Mouse (Mus musculus): ENCODE results near the gene Dicer1. TPM values are rescaled to one million over a fixed set of nuclear protein-coding genes. Genes with fewer than 3 reads are reported as not detected.
A peak's percentile ranks its signal among the peaks of the same experiment; 100 is the strongest.

Dicer1 gene
- polyA plus RNA-seq (2012; rRNA removed) = 16.7 and 21.4 TPM in 2 replicates

DNA sequence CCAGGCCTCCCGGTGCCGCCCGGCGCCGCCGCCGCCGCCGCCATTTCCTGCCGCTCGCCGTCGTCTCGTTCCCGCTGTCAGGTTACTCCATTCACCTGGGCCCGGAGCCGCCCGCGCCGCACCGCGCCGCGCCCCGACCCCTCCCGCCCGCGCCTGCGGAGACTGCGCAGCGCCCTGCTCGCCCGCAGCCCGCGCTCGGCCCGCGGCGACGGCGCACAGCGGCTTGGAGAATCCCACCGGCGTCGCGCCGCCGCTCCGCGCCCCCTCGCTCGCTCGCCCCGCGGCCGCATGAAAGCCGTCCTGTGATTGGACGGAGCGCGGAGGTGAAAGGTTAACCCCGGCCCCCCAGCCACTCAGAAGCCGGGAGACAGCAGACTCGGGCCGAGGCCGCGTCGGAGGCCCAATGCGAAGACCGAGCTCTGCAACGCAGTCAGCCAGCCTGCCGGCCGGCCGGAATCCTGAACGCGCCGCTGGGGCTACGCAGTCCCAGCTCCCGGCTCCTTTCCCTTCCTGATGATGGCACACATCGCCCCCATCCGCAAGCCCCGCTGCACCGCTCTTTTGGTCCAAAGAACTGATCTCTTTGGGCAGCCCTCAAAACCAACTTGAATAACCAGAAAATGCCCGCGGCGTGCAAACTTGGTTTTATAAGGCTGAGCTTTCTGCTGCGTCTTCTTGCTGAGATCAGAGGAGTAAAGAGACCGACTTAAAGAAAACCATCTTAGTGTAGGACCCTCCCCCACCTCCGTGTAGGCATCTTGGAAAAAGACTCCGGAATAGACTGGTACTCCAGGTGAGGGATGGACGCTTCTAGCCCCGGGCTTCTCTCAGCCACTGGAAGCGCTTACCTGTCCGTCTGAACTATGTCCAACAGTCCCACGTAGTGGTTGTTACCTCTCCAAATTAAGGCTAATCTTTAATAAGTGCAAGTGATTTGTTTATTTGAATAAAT is at the start of gene Dicer1:
TSS of gene Dicer1 (minus strand) at position 139 of the 952 bp plus-strand sequence.
- peak; percentile 99 for DNase-seq (ENCODE audit: low spot score)

DNA sequence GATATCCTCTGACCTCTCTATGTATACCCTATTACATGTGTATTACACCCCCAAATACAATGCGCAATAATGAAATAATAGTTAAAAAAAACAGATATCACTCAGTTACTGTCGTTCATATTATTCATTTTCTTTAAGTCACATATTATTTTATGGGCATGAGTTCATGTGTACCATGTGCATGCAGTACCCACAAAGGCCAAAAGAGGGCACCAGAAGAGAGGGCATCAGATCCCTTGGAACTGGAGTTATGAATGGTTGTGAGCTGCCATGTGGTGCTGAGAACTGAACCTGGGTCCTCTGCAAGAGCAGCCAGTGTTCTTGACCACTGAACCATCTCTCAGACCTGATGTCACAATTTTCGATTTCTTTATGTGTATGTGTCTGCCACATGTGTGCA is 47.6 kb upstream of the Dicer1 start:
- DNase-seq (ENCODE audit: low spot score) = no peak

DNA sequence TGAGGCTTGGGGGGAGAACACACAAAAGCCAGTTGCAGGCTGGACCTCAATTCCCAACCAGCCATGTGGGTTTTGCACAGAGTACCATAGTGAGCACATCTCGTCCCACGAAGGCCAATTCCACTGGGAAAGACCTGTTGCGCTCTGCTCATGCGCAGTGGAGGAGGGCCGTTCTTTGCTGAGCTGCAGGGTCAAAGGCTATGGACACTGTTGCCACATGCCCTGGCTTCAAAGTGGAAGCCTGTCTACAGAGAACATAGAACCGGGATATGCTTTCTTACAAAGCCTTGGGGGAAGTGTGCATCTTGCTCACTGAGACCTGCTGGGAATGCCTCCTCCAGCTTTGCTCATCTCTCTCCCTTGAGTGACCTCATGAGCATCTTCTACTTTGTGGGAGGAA is 46.2 kb upstream of the Dicer1 start:
- no peak for DNase-seq (ENCODE audit: low spot score)

DNA sequence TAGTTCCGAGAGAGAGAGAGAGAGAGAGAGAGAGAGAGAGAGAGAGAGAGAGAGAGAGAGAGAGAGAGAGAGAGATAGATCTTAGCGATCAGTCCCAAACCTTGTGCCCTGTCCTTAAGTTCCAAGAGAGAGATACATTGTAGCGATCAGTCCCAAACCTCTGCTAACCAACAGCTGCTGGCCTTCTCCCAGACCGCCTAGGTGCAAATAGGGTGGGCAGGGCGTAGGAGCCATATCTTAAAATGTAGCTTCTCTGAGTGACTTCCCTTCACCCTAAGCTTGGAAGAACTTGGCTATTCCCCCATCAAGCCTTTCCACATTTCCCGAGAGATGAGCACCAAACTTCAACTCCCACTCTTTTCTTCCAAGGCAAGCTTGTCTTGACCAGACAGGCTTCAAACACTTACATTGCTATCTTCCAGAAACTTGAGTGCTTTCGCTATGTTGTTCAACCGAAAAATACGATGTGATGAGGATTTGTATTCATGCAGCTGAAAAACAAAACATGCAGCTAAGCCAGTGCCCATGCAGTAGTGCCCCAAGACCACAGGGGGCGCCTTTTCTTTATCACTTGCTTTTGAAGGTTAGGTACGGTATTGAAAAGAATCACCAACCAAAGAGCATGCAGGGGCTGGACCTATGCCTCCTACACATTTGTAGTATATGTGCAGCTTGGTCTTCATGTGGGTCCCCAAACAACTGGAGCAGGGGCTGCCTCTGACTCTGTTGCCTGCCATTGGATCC is 45.1 kb upstream of the Dicer1 start:
- no peak for DNase-seq (ENCODE audit: low spot score)

DNA sequence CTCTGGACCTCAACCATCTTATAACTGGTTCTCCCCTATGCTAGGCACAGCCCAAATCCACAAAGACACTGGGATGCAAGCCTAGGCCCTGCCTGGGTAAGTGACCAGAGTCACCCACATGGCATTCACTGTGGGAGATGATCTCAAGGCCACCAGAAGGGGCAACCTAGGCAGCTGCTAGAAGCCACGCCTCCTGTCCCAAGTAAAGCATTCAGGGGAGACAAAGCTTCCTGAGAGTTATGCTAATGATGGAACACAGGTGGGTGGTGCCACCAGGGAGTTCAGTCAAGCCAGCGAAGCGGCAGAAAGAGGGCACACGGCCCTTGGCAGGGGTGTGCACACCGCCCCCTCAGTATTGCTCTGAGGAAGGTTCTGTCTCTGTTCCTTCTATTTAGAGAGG is 43.2 kb upstream of the Dicer1 start:
- DNase-seq (ENCODE audit: low spot score) = no peak

DNA sequence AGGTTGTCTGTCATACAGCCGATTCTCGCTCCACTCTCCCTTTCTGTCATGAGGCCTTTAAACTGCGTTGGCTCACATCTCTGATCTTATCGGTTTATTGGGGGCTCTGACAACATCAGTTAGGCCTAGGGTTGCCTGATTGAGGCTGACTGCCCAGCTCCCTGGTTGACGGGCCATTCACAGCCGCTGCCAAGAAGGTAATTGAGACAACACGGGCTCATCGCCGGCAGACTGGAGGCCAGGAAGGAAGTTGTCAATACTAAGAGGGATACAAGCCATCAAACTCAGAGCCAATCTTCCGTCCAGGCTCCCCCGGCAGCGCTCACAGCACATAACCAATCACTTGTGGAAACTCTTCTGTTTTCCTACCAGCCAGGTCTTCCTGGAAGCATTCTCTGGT is 41.7 kb upstream of the Dicer1 start:
- DNase-seq (ENCODE audit: low spot score) = no peak

DNA sequence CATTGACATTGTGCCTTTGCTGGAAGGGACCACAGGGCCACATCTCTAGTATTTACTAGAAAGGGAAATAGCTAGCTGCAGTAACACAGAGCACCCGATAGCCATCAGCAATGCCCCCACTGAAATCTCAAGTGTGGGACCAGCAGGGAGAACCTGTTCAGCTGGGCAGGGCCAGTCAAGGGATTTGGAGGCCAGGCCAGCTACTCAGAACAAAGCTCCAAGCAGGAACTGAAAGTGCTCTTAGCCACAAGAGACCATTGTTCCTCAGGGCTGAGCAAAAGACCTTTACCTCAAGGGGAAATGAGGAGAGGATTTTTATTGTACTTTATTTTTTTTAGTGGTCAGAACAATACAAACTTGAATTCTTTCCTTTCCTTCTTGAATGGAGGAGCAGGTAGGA is 25.9 kb upstream of the Dicer1 start:
- no peak for DNase-seq (ENCODE audit: low spot score)

DNA sequence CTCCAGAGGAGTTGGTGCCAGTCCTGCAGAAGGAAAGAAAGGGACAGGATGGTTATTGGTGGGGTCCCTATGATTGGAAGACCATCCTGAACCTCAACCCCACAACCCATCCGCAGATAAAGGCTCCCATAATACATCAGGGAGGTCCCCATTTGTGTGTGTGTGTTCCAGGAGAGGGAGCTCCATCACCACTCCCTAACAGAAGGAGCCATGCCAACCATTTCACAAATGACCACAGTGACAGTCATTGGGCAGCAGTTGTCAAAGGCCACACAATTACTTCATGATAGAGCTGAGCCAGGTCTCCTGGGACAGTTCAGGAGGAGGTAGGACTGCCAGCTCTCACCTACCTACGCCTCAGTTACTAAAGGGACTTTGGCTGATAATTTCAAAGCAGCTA is 20.2 kb upstream of the Dicer1 start:
- no peak for DNase-seq (ENCODE audit: low spot score)

DNA sequence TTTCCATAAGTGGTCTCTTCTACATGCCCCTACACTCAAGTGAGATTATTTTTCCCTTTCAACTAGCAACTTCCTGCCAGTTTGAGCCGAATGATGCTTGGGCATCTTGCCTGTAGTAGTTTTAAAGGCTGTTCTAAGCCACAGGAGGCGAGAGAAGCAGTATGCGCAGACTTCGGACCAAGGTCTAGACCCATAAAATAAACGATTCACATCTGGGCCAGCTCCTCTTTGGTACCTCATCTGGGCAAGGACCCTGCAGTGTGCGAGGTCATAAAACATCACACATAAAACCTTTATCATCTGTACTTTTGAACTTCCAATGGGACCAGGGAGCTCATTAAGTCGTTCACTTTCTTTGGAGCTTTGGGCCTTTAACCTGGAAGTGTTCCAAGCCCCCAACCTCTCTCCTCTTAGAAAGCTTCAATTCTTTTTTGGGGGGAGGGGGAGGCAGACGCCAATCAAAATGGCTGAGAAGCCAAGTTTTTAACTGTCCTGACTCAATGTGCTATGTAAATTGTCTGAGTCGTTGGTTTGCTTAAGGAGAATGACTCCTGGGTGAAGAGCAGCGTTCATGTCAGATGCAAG is 17.5 kb upstream of the Dicer1 start:
- DNase-seq (ENCODE audit: low spot score) = no peak

DNA sequence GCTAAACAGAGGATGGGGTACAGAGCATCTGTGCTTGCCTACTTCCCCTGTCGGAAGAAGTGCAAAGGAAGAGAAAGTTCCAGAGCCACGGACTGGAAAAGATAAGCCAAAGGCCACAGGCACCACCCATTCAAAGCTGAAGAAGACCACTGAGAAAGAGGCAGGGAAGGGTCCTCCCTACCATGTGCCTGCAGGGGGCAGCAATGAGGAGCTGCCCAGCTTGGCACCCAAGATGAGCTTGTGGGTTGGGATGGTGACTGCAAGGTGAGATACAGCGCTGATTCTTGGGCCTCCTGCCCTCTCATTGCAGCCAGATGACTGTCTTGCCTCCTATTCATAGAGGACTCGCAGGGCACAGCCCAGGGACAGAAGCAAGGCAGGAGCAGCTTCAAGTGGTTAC is 15.4 kb upstream of the Dicer1 start:
- DNase-seq (ENCODE audit: low spot score) = no peak

DNA sequence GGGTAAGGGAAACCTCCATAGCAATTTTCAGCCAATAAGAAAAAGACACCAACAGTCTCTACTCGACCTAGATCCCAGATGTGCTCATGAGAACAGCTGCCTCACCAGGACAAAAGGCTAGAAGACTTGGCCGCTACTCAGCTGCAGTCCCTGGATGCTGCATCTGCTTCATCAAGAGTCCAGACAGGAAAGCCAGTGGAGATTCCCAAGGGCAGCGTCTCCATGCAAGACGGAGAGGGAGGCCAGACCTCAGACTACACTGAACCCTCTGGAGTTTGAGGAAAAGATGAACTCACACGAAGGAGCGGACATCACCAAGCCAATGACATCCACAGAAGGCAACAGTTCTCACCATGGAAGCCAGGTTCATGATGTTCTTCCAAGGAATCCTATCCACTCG is 14.0 kb upstream of the Dicer1 start:
- no peak for DNase-seq (ENCODE audit: low spot score)

DNA sequence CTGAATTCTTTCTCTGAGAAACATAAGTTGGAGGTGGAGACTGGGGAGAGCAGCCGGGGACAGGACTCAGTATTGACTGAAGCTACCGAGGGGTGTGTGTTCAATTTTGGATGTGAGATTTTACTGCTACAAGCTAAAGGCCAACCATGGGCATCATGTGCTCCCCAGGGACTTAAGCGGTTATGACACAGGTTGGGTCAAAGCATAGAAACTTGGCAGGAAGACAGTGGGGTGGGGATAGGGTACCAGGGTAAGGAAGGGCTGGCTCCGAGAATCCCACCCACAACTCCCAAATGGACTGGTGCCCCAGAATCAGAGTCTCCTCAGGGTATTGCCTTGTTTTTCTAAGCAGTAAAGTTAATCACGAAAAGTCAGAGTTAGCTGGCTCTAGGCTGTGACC is 13.4 kb upstream of the Dicer1 start:
- no peak for DNase-seq (ENCODE audit: low spot score)

DNA sequence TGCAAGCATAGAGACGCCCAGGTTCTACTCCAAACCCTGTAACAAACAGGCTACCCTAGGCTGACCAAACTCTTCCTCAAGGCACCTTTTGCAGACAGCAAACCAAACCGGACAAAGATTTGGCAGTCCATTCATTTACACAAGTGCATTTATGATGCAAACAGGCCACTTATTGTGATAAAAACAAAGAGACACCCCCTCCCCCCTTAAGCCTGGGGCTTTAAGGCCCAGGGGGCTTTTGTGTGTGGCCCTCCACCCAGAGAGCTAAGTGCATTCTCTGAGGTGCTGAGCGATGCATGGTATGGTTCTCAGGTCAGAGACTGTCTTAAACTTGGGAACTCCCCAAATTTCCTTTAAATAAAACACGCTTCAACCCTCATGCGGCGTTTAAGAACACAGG is 12.2 kb upstream of the Dicer1 start:
- no peak for DNase-seq (ENCODE audit: low spot score)

DNA sequence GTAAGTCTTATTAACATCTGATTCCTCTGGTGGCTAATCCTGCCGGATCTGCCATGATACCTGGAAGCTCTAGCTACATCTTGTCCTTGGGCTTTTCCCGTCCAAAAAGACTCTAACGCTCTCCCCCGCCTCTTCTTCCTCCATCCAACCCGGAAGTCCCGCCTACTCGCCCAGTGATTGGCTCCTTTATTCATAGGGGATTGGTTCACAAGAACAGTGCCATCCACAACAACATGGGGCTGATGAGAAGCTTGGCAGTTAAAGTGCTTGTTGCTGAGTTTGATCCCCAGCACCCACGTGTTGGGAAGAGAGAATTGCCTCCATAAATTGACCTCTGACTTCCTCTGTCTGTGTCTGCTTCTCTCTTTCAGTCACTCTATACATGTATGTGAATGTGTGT is 9.7 kb upstream of the Dicer1 start:
- DNase-seq (ENCODE audit: low spot score) = no peak

DNA sequence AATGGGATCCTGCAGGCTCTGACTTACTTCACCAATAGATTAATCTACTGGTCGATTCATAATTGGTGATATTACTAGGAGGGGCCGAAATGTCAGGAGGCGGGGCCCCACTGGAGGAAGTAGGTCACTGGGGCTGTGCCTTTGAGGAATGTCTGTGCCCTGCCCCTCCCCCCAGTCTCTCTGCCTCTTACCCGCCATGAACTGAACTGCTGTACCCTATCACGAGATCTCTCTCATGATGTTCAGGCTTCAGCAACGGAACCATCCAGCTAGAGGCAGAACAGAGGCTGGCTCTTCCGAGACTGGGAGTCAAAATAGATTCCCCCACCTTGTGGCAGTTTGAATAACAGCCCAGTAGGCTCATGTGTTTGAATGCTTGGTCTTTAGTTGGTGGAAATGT is 6.3 kb upstream of the Dicer1 start:
- no peak for DNase-seq (ENCODE audit: low spot score)

DNA sequence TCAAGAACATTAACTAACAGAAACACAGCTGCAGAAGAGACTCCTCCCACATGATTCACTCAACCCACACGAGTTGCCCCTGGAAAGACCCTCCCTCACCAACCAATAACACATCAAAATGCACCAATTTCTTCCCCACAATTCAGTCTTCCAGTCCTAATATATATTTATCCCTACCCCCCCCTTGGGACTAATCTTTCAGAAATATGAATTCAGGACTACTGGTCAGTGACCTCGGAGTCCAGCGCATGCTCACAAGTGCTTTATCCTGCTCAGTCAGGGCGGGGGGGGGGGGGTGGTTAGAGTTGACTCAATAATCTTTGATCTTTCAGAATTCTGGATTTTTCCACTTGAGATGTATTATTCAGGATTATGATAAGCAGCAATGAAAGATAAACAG is 1.9 kb upstream of the Dicer1 start:
- no peak for DNase-seq (ENCODE audit: low spot score)

DNA sequence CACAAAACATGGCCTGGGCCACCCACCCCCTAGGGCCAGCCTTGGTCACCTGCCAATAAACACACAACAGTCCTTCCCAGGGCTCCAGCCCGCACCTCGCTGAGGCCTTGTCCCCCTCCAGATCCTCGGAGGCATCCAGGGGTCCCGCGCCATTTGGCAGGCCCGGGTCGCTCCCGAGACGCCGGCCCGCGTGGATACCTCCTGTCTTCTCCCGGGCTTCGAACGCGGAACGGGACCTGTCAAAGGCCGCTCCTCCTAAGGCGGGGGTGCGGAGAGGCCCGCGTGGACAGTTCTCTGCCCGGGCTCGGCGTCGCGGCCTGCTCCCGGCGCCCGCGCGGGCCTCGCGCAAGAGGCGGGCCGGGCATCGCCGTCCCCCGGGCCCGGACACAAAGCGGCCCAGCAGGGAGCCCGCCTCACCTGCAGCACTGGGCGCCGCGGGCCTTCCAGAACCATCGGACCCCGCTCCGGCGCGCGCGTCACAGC is 380 bp downstream of the Dicer1 start:
- DNase-seq (ENCODE audit: low spot score) = no peak

DNA sequence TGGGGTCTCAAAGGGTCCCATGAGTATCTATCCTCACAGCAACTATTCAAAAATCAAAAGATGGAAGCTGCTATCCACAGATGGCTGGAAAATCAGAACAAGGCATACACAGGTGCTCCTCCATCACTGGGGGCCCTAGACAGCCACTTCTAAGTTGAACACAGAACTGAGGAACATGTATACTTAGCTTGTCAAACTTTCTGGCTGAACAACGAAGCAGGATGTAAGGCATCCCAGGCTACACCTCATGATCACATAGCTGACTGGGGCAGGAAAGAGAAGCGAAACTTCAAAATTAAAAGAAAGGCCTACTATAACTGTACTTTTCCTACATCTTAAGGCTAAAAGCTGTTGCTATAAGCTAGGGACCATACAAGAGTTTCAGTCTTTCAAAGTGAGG is 2.8 kb downstream of the Dicer1 start:
- DNase-seq (ENCODE audit: low spot score) = no peak

DNA sequence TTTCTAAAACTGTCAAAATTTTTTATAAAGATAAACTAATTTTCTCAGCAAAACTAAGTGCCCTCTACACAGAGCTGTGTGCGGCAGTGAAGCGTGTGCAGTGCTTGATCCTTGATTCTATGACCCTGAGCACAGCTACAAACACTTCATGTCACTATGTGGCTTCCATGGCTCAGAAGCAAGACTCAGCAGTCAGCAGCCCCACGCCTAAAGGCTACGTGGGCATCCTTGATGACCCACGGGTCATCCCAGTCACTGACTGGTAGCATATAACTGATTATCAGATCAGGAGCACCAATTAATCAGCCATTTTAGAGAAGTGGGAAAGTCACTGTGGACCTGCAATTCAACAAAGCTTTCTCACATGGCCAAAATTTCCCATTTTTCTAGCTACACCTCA is 4.5 kb downstream of the Dicer1 start:
- DNase-seq (ENCODE audit: low spot score) = no peak

DNA sequence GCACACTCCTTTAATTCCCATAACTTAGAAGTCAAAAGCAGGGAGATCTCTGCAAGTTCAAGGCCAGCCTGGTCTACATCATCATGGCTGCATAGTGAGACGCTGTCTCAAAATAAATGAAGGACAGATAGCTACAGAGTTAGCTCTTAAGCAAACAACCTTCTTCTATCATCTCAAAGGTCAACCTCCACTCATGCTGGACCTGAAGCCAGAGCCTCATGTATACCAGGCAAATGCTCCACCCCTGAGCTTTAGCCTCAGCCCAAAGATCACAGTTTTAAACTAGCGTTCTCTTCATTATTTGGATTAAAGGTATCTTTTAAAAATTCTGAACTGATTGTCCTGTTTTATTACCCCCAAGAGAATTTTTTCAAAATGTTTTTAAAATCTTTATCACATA is 5.2 kb downstream of the Dicer1 start:
- no peak for DNase-seq (ENCODE audit: low spot score)

DNA sequence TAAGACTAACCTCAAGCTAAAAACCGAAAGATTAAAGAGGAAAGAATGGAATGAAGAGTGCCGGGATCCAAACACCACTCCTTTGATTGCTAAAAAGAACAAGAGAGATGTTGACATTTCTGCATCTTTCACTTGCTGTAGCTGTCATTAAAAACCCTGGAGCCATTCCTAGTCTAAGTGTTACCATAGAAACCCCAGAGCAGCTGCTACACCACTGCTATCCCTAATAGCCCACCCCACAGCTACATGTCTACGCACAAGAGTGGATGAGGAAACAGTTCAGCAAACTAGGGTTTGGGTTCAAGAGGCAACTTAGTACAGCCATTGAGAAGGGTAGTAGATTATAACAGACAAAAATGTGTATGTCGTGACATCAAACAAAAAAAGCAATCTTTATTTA is 8.1 kb downstream of the Dicer1 start:
- no peak for DNase-seq (ENCODE audit: low spot score)

DNA sequence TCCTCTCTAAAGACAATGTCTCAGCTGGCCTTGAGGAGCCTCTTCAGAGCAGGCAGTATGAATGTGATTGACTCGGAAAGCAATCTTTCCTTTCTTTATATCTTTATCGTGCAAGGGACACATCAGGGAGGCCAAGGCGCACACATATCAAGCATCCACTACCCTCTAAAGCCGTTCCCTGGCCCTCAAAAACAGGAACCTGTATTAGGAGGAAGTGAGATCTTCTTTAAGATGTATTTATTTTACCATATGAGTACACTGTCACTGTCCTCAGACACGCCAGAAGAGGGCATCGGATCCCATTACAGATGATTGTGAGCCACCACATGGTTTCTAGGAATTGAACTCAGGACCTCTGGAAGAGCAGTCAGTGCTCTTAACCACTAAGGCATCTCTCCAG is 9.5 kb downstream of the Dicer1 start:
- DNase-seq (ENCODE audit: low spot score) = no peak
